Mouse (Mus musculus): ENCODE measurements around the gene Copb1. TPM values are rescaled to one million over a fixed set of nuclear protein-coding genes. Genes with fewer than 3 reads are reported as not detected.

Copb1 gene
- polyA plus RNA-seq, 1 experiment from 2014 or later, result 83.1 TPM

DNA sequence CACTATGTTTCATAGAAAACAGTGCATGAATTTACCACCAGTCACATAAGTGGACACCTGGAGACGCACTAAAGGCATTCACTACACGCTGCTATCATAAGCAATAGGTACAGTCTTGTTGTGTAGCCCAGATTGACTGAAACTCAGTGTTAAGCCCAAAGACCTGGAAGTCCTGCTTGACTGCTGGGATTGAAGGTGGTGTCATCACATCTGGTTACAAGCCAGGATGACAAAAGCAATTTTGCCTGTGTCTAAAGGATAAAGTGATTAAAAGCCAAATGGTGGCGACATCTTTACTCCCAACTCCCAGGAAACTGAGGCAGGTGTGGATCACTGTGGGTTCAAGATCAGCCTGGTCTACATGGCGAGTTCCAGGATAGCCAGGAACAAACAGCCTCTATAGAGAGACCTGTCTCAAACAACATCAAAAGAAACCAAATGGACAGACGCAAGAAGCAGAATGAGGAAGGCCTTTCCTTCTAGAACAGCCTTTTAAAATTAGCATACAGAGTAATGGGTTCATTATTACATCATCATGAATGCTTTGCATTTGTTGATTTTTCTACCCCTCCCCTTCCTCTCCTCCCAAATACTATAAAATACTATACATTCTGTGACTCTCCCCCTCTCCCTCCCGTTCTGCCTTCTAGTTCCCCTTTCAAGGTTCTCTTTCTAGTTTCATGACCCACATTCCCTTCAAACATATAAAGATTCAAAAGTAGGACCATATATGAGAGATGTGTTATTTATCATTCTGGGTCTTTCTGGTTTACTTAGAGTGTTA lies 61.0 kb downstream of the Copb1 start:
- H3K36me3 ChIP-seq, result no peaks in the 10 kb centered on the region
- H3K27ac ChIP-seq (replicated peaks), result no peak overlapping the region
- WGBS, result 85% methylated on average over 6 of the region's 6 CpGs
- H3K9ac ChIP-seq (replicated peaks), result no peak overlapping the region
- no peaks in the 10 kb centered on the region for H3K27me3 ChIP-seq (replicated peaks)
- no peak overlapping the region for H3K4me2 ChIP-seq
- no peak for ATAC-seq (ENCODE audit: low FRiP score)
- no peaks in the 10 kb centered on the region for H3K4me1 ChIP-seq
- no peak overlapping the region for H3K4me3 ChIP-seq (replicated peaks)
- no peaks in the 10 kb centered on the region for H3K9me3 ChIP-seq (replicated peaks)

DNA sequence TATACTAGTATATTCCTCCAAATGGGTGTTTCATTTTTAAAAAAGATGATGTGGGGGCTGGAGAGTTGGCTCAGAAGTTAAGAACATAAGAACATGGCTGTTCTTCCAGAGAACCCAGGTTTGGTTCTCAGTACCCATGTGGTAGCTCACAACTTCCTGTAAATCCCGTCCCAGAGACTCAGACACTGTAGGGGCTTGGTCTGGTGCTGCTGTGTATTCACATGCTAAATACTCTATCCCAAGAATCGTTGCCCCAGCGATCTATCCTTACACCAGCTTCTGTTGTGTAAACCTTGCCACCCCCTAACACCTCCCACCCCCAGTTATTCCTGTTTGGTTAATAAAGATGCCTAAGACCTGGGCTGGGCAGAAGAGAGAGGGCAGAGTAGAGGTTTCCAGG lies 61.9 kb downstream of the Copb1 start:
- H3K27ac ChIP-seq (replicated peaks), result no peak overlapping the region
- no peak overlapping the region for H3K4me2 ChIP-seq
- H3K9ac ChIP-seq (replicated peaks), result no peak overlapping the region
- no peak overlapping the region for H3K4me3 ChIP-seq (replicated peaks)
- H3K9me3 ChIP-seq (replicated peaks), result no peaks in the 10 kb centered on the region
- no peaks in the 10 kb centered on the region for H3K27me3 ChIP-seq (replicated peaks)
- ATAC-seq (ENCODE audit: low FRiP score), result no peak
- H3K36me3 ChIP-seq, result no peaks in the 10 kb centered on the region
- 26% methylated on average over 3 of the region's 3 CpGs for WGBS
- H3K4me1 ChIP-seq, result no peaks in the 10 kb centered on the region

DNA sequence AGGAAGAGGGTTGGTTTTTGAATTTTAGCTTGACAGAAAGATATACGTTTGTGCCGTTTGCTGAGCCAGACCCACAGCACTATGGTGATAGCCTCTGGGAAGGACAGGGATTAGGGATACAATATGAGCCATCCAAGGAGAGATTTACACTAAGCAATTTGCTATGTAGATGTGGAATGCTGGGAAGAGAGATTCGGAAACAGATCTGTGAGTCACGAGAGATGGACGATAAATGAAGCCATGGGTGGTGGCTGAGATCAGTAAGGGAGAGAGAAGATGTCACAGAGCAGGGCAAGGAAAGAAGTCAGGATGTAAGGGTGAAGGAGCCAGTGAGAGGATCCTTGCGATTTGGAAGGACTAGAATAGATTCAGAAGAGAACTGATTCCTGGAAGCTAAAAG lies 71.1 kb downstream of the Copb1 start:
- Histone ChIP-seq H3K4me1 (peaks cover 14% of the 10 kb centered on the region), H3K27me3 (replicated peaks) (no peaks in the 10 kb centered on the region), H3K27ac (replicated peaks) (no peak overlapping the region), H3K9ac (replicated peaks) (no peak overlapping the region), H3K4me3 (replicated peaks) (no peak overlapping the region), H3K4me2 (no peak overlapping the region), H3K9me3 (replicated peaks) (no peaks in the 10 kb centered on the region), H3K36me3 (no peaks in the 10 kb centered on the region)
- no peak for ATAC-seq (ENCODE audit: low FRiP score)
- WGBS, result 65% methylated on average over 6 of the region's 6 CpGs

DNA sequence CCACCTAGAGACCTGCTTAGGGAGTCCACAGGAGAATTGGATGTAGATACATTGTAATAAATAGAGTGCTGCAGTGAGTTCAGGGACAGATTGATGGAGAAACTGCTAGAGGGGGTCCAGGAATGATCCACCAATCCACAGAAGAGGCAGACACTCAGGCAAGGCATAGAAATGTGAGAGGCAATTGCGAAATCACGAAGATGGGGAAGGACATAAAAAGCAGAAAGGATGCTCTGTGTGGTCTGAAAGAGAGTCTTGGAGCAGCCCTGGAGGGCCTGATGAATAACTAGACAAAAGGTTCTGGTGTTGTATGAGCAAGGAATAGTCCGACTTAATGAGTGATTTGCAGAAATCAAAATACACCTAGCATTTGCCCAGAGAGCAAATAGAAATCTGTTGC lies 71.8 kb downstream of the Copb1 start:
- WGBS, result 68% methylated on average over 3 of the region's 3 CpGs
- Histone ChIP-seq H3K36me3 (no peaks in the 10 kb centered on the region), H3K4me3 (replicated peaks) (no peak overlapping the region), H3K27ac (replicated peaks) (no peak overlapping the region), H3K9ac (replicated peaks) (no peak overlapping the region), H3K4me1 (peaks cover 14% of the 10 kb centered on the region), H3K4me2 (no peak overlapping the region), H3K9me3 (replicated peaks) (no peaks in the 10 kb centered on the region), H3K27me3 (replicated peaks) (no peaks in the 10 kb centered on the region)
- no peak for ATAC-seq (ENCODE audit: low FRiP score)

DNA sequence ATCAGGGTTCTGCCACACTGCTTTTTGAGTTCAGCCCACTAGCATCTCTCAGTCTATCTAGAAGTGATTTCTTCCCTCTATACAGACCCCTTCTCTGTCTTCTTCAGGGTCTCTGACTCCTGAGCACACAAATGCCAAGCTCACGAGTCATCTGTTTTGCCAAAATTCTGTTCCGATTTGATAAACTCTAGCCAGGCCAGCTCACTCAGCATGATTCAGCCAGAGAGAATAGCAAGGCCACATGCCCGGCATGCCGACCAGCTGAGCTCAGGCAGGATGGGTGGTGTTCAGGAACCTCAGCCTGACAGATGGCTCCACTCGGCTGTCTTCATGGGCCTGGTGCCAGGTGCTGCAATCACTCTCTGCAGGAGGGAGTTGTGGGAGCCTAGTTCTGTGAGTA lies 73.1 kb downstream of the Copb1 start:
- H3K4me2 ChIP-seq, result no peak overlapping the region
- peak overlapping the region; percentile 18; the same call in 1 of the 2 replicates for H3K27ac ChIP-seq (replicated peaks)
- no peaks in the 10 kb centered on the region for H3K9me3 ChIP-seq (replicated peaks)
- no peaks in the 10 kb centered on the region for H3K27me3 ChIP-seq (replicated peaks)
- no peaks in the 10 kb centered on the region for H3K36me3 ChIP-seq
- H3K4me1 ChIP-seq, result peaks cover 14% of the 10 kb centered on the region
- ATAC-seq (ENCODE audit: low FRiP score), result no peak
- WGBS, result 10% methylated on average over 5 of the region's 5 CpGs
- H3K4me3 ChIP-seq (replicated peaks), result no peak overlapping the region
- H3K9ac ChIP-seq (replicated peaks), result no peak overlapping the region

DNA sequence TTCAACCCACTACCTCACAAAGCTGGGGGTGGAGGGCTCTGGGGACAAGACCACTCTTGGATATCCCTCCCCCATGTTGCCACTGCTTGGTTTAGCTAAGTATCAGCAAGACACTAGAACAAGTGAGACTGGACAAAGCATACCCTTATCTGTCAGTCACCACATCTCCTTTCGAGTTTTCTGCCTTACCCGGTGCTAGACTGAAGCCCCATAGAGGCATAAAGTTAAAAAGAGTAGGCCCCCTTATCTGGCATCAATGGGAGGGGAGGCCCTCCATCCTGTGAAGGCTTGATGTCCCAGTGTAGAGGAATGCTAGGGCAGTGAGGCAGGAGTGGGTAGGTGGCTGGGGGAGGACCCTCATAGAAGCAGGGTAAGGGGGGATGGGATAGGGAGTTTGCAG lies 77.9 kb downstream of the Copb1 start:
- H3K9ac ChIP-seq (replicated peaks), result no peak overlapping the region
- H3K27ac ChIP-seq (replicated peaks), result no peak overlapping the region
- H3K27me3 ChIP-seq (replicated peaks), result no peaks in the 10 kb centered on the region
- WGBS, result 91% methylated on average over 2 of the region's 2 CpGs
- ATAC-seq (ENCODE audit: low FRiP score), result no peak
- no peak overlapping the region for H3K4me2 ChIP-seq
- H3K36me3 ChIP-seq, result no peaks in the 10 kb centered on the region
- peaks cover 7% of the 10 kb centered on the region for H3K4me1 ChIP-seq
- no peaks in the 10 kb centered on the region for H3K9me3 ChIP-seq (replicated peaks)
- H3K4me3 ChIP-seq (replicated peaks), result no peak overlapping the region

DNA sequence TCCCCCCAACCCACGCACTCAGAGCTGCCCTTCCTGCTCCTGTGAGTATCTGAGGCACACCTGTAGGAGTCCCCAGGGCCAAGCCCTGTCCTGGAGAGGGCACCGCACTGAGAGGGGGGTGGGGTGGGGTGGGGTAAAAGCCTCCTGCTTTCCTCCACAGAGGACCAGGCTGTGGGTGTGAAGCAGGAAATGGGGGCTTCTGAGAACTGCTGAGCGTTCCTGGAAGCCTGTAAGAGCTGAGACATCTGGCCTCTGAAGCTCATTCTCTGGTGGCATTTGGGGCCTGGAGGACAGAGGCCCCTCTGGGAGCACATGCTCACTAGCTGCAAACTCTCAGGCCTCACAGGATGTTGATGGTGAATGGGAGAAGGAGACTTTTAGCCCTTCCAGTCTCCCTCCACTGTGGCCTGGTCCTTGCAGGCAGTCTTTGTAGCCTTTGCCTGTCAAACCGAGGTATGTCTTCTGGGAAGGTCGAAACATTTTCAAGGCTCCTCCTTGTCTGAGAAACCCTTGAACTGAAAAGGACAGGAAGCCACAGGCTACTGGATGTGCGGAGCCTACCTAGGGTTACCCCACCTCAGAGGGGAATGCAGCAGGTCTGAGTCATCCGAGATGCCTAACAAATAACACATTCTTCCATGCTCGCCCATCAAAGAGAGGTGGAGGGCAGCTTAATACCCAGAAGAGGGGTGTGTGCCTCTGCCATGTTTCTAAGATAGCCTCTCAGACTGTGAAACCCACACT lies 83.0 kb downstream of the Copb1 start:
- WGBS, result 60% methylated on average over 8 of the region's 8 CpGs

DNA sequence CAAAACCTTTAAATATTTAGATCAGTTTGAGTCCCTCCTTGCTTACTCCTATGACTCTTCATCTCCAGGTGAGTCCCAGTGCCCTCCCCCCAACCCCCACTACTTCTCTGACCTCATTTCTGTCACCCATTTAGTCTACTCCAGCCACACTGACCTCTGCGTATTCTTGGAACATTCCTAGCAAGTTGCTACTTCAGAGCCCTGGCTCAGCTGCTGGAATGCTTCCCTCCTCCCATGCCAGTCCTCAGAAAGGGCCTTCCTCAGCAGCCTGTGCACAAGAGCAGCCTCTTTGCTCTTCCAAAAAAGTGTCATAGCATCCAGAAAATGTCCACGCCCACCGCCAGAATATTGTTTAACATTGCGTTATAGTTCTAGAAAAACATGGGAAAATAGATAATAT lies 84.5 kb downstream of the Copb1 start:
- Histone ChIP-seq H3K36me3 (no peaks in the 10 kb centered on the region), H3K27me3 (replicated peaks) (no peaks in the 10 kb centered on the region), H3K4me1 (no peaks in the 10 kb centered on the region), H3K27ac (replicated peaks) (no peak overlapping the region), H3K9me3 (replicated peaks) (no peaks in the 10 kb centered on the region), H3K9ac (replicated peaks) (no peak overlapping the region), H3K4me3 (replicated peaks) (no peak overlapping the region), H3K4me2 (no peak overlapping the region)
- ATAC-seq (ENCODE audit: low FRiP score), result no peak
- 93% methylated on average over 4 of the region's 4 CpGs for WGBS

More for the DNA sequence above, 83.0 kb downstream of the Copb1 start:
- Histone ChIP-seq H3K4me1 (no peaks in the 10 kb centered on the region), H3K4me3 (replicated peaks) (no peak overlapping the region), H3K27me3 (replicated peaks) (no peaks in the 10 kb centered on the region), H3K27ac (replicated peaks) (no peak overlapping the region), H3K4me2 (no peak overlapping the region), H3K36me3 (no peaks in the 10 kb centered on the region), H3K9ac (replicated peaks) (no peak overlapping the region), H3K9me3 (replicated peaks) (no peaks in the 10 kb centered on the region)
- ATAC-seq (ENCODE audit: low FRiP score), result no peak

DNA sequence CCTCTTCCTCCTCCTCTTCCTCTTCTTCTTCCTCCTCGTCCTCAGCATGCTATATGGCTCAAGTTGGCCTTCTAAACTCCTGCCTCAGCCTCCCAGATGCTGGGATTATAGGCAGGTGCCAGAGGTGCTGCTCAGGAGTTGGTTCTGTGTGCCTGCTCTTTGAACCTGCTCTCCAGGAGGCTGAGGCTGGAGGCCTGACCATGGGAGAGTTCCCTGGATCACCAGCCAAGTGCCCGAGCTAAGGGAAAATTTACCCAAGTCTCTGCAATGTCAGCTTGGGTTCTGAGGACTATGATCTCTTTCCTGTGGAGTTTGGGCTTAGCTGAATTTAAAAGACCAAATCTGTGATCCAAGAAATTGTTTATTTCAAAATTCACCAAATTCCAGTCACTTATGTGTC lies 85.1 kb downstream of the Copb1 start:
- Histone ChIP-seq H3K36me3 (no peaks in the 10 kb centered on the region), H3K4me2 (no peak overlapping the region), H3K9me3 (replicated peaks) (no peaks in the 10 kb centered on the region), H3K4me1 (no peaks in the 10 kb centered on the region), H3K4me3 (replicated peaks) (no peak overlapping the region), H3K27me3 (replicated peaks) (no peaks in the 10 kb centered on the region), H3K9ac (replicated peaks) (no peak overlapping the region), H3K27ac (replicated peaks) (no peak overlapping the region)
- WGBS, result 83% methylated on average over 2 of the region's 2 CpGs
- no peak for ATAC-seq (ENCODE audit: low FRiP score)

Other genes with a start within 250 kb of the Copb1 start
- gene Rras2, start 136.9 kb downstream of the Copb1 start, polyA plus RNA-seq (2015; fragmentation: Nextera tagmentation; extraction: Ambion mirVana), result 18.2 and 29.4 TPM in 2 replicates
- 345 and 353 TPM in 2 replicates for gene Psma1, start 21.4 kb upstream of the Copb1 start, polyA plus RNA-seq (2015; fragmentation: Nextera tagmentation; extraction: Ambion mirVana)
- gene Pde3b, start 160.6 kb upstream of the Copb1 start, polyA plus RNA-seq (2015; fragmentation: Nextera tagmentation; extraction: Ambion mirVana), result 4.9 TPM in 2 replicates